Mouse (Mus musculus) limb, embryonic 14.5 days (tissue): ENCODE measurements around the gene Mybpc1. TPM values are rescaled to one million over a fixed set of nuclear protein-coding genes. Genes with fewer than 3 reads are reported as not detected.

Source experiments
- ATAC-seq: fragments of 200-750 bp; cut with Nextera tagmentation; 2 replicates; pipeline ENCODE4 v1.8.0; 2017; ENCODE audit warnings: low read depth, moderate number of reproducible peaks, moderate TSS enrichment; ENCODE audit not compliant: low FRiP score
- DNase-seq: peaks from one replicate; pipeline ENCODE4 v3.0.0-alpha.2; 2015; ENCODE audit warnings: low spot score
- H3K27ac ChIP-seq: fragments of 300-500 bp; sonication (generic); replicated peaks from 2 replicates; pipeline ENCODE4 v1.5.1; 2014; ENCODE audit warnings: low read depth, mild to moderate bottlenecking, low read length, moderate library complexity, mixed read lengths
- H3K27me3 ChIP-seq: fragments of 300-500 bp; sonication (generic); 2 replicates; pipeline ENCODE4 v1.6.1; 2014; ENCODE audit warnings: low read length, mixed read lengths; ENCODE audit not compliant: control insufficient read depth, insufficient read depth
- H3K36me3 ChIP-seq: fragments of 300-500 bp; sonication (generic); 2 replicates; pipeline ENCODE4 v1.6.1; 2014; ENCODE audit warnings: mild to moderate bottlenecking, low read length, moderate library complexity, mixed read lengths; ENCODE audit not compliant: control insufficient read depth, insufficient read depth
- H3K4me1 ChIP-seq: fragments of 300-500 bp; sonication (generic); 2 replicates; pipeline ENCODE4 v1.6.1; 2014; ENCODE audit warnings: antibody characterized with exemption, low read length, mixed read lengths; ENCODE audit not compliant: control insufficient read depth, insufficient read depth
- H3K4me2 ChIP-seq: fragments of 300-500 bp; sonication (generic); replicated peaks from 2 replicates; pipeline ENCODE4 v1.6.1; 2014; ENCODE audit warnings: low read depth, mild to moderate bottlenecking, low read length, moderate library complexity; ENCODE audit not compliant: severe bottlenecking
- H3K4me3 ChIP-seq: fragments of 300-500 bp; sonication (generic); replicated peaks from 2 replicates; pipeline ENCODE4 v1.5.1; 2014; ENCODE audit warnings: low read length
- H3K9ac ChIP-seq: fragments of 300-500 bp; sonication (generic); 2 replicates; pipeline ENCODE4 v1.6.1; 2014; ENCODE audit warnings: mild to moderate bottlenecking, low read depth, low read length, moderate library complexity; ENCODE audit not compliant: severe bottlenecking
- H3K9me3 ChIP-seq: fragments of 300-500 bp; sonication (generic); 2 replicates; pipeline ENCODE4 v1.6.1; 2016; ENCODE audit warnings: low read length; ENCODE audit not compliant: control insufficient read depth
- POLR2A ChIP-seq: fragments of 200-500 bp; IDR thresholded peaks from 2 replicates; pipeline ENCODE4 v1.8.0; 2012; ENCODE audit warnings: inconsistent platforms, mild to moderate bottlenecking, moderate library complexity, borderline replicate concordance; ENCODE audit not compliant: insufficient read depth, insufficient read length; ENCODE audit errors: extremely low read depth
- WGBS: fragments of 180-500 bp; shearing (Covaris S2); extraction: QIAGEN DNeasy Blood & Tissue Kit; methylation state at CpG from one replicate; pipeline ENCODE4 v1.1.7; 2014; 5-methylcytosine and 5-hydroxymethylcytosine counted together
- polyA plus RNA-seq, 2 experiments: library from polyadenylated mRNA; depleted of rRNA in 1 of 2; stranded (reverse) in 1 of 2; unstranded in 1 of 2; fragments of >200 nt; fragmentation: Nextera tagmentation in 1 of 2; extraction: Ambion mirVana in 1 of 2; gene quantifications; 2 replicates each; pipeline versions ENCODE4 v1.2.1 to v1.2.3; 2012 to 2014

The Mybpc1 gene
- polyA plus RNA-seq, 2 experiments, result 59.2 to 73.6 TPM

DNA sequence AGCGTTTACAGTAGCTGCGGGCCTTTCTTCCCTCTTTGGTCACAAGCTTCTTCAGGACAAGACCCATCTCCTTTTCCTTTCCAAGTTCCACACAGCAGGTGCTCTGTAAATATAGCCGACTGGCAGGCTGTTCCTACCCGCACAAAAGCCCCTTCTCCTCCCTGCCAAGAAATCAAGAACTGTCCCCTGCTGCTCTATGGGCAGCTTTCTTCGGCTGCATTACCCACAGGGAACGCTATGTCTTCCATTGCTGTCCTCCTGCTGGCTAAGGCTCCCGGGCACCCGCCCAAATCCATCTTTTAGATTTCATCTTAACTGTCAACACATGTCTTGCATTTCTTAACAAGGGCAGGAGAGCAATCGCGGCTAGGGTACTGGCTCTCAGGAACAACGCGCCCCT, 13.9 kb downstream of the Mybpc1 start:
- 60% methylated on average over 12 of the region's 12 CpGs for WGBS
- H3K27ac ChIP-seq, result no peak overlapping the region
- ATAC-seq (no peak), DNase-seq (peak; percentile 37)
- no peak overlapping the region for H3K9ac ChIP-seq
- H3K36me3 ChIP-seq, result no peaks in the 10 kb centered on the region
- no peaks in the 10 kb centered on the region for H3K4me1 ChIP-seq
- TF ChIP-seq POLR2A, result no peak
- H3K4me2 ChIP-seq, result 0 out of 2 replicates have a peak overlapping the region, but pooled peaks have one; percentile 7
- H3K4me3 ChIP-seq, result no peak overlapping the region
- no peaks in the 10 kb centered on the region for H3K27me3 ChIP-seq
- no peaks in the 10 kb centered on the region for H3K9me3 ChIP-seq

DNA sequence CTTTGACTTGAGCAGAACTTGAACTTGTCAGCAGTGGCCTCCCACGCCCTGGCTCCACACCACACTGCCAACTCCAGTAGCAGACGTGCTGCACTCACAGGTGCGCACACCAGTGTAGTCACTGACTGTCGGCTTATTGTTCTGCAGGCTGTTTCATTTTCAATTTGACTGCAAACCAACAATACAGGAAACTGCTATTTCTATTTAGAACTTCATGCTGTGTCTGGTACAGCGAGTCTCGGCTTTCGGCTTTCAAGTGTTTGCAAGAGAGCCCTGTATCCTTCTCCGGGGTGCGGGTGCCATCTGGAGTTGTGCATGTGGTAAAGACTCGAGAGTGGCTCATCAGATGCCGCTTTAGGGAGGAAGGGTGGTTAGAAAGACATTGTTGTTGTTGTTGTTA, 20.5 kb downstream of the Mybpc1 start:
- no peak for ATAC-seq
- no peak overlapping the region for H3K4me2 ChIP-seq
- no peak for DNase-seq
- 80% methylated on average over 11 of the region's 11 CpGs for WGBS
- no peaks in the 10 kb centered on the region for H3K36me3 ChIP-seq
- no peaks in the 10 kb centered on the region for H3K27me3 ChIP-seq
- H3K27ac ChIP-seq, result no peak overlapping the region
- TF ChIP-seq POLR2A, result no peak
- H3K9ac ChIP-seq, result no peak overlapping the region
- H3K9me3 ChIP-seq, result no peaks in the 10 kb centered on the region
- H3K4me3 ChIP-seq, result no peak overlapping the region
- no peaks in the 10 kb centered on the region for H3K4me1 ChIP-seq

DNA sequence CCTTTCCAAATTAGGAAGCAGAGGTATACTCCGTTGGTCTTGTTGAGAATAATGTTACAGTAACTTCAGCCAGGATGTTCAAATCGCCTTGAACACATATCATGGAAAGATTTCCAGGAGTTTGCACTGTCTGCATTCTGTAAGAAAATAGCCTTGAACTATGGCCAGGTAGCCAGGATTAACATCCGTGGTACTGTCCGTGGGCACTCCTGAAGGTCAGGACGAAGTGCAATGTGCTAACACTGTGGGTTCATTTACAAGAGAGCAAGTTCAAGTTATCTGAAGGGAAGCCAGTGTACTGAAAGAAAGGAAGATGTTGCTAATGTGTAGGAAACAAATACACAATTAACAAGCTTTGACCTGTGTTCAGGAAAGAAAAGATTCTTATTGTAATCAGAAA, 24.2 kb downstream of the Mybpc1 start:
- Histone ChIP-seq H3K4me2 (no peak overlapping the region), H3K4me3 (no peak overlapping the region), H3K36me3 (no peaks in the 10 kb centered on the region), H3K9ac (no peak overlapping the region), H3K27me3 (no peaks in the 10 kb centered on the region), H3K27ac (no peak overlapping the region), H3K9me3 (no peaks in the 10 kb centered on the region), H3K4me1 (no peaks in the 10 kb centered on the region)
- no peak for TF ChIP-seq POLR2A
- ATAC-seq, result no peak
- 81% methylated on average over 5 of the region's 5 CpGs for WGBS
- DNase-seq, result no peak

GRCm38 (mm10) chr10:88578651-88579050, 26.3 kb downstream of the Mybpc1 start:
- Histone ChIP-seq H3K9ac (no peak overlapping the region), H3K27me3 (no peaks in the 10 kb centered on the region), H3K36me3 (no peaks in the 10 kb centered on the region), H3K4me2 (no peak overlapping the region), H3K4me1 (no peaks in the 10 kb centered on the region), H3K9me3 (no peaks in the 10 kb centered on the region), H3K27ac (no peak overlapping the region), H3K4me3 (no peak overlapping the region)
- DNase-seq (no peak), ATAC-seq (no peak)
- 79% methylated on average over 4 of the region's 4 CpGs for WGBS
- TF ChIP-seq POLR2A, result no peak

GRCm38 (mm10) chr10:88574115-88574635, 30.8 kb downstream of the Mybpc1 start:
- Histone ChIP-seq H3K36me3 (no peaks in the 10 kb centered on the region), H3K4me1 (no peaks in the 10 kb centered on the region), H3K9ac (no peak overlapping the region), H3K27me3 (no peaks in the 10 kb centered on the region), H3K4me3 (no peak overlapping the region), H3K9me3 (no peaks in the 10 kb centered on the region), H3K4me2 (no peak overlapping the region), H3K27ac (no peak overlapping the region)
- ATAC-seq (no peak), DNase-seq (no peak)
- no peak for TF ChIP-seq POLR2A
- WGBS, result 88% methylated on average over 8 of the region's 8 CpGs

- DNase-seq (no peak), ATAC-seq (no peak)
- 79% methylated on average over 5 of the region's 5 CpGs for WGBS
Measured at GRCm38 (mm10) chr10:88572123-88572522, 32.8 kb downstream of the Mybpc1 start.

More at GRCm38 (mm10) chr10:88572123-88572522, 32.8 kb downstream of the Mybpc1 start:
- Histone ChIP-seq H3K4me1 (no peaks in the 10 kb centered on the region), H3K36me3 (no peaks in the 10 kb centered on the region), H3K9me3 (no peaks in the 10 kb centered on the region), H3K4me3 (no peak overlapping the region), H3K9ac (no peak overlapping the region), H3K4me2 (no peak overlapping the region), H3K27ac (no peak overlapping the region), H3K27me3 (no peaks in the 10 kb centered on the region)
- TF ChIP-seq POLR2A, result no peak
